Mouse (Mus musculus): ENCODE data around the gene Prrt4. TPM values are rescaled to one million over a fixed set of nuclear protein-coding genes. Genes with fewer than 3 reads are reported as not detected.

The Prrt4 gene
- polyA plus RNA-seq, 1 experiment from 2014 or later = 1.8 TPM

DNA sequence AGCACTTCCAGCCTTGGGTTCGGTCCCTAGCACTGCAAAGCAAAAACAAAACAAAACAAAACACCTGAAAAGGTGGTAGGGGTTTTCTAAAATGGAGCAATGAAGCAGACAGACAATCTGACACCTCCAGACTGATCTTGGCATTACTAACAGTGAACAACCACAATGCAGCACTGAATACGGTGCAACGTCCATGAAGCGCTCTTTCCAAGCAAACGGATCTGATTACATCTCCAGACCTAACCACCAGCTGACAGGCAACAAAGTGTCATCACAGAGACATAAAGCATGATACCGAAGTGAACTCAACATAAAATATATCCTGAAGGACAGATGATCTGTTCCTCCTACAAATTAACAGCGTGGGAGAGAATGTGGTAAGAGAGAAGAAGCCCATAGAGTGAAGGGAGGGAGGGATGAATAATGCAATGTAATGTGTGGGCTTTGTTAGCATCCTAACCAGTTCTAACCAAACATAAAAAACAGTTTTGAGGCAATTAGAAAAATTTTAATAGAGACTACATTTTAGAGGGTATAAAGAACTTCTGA is 52.4 kb downstream of the Prrt4 start:
- Histone ChIP-seq H3K4me2 (no peak overlapping the region), H3K9ac (ENCODE audit: low read depth, low read length) (no peak overlapping the region), H3K4me3 (ENCODE audit: low read depth, low read length) (no peak overlapping the region), H3K27me3 (ENCODE audit: control insufficient read depth, insufficient read depth, low read length) (no peaks in the 10 kb centered on the region), H3K27ac (ENCODE audit: low read depth, low read length) (no peak overlapping the region), H3K36me3 (ENCODE audit: control insufficient read depth, insufficient read depth, low read length) (peaks cover 31% of the 10 kb centered on the region), H3K4me1 (ENCODE audit: control insufficient read depth, insufficient read depth, low read length) (no peaks in the 10 kb centered on the region), H3K9me3 (replicated peaks; ENCODE audit: control insufficient read depth, low read length) (no peaks in the 10 kb centered on the region)
- ATAC-seq (replicated peaks; ENCODE audit: insufficient number of reproducible peaks, low FRiP score, low TSS enrichment) = no peak
- WGBS (ENCODE audit: insufficient replicate concordance) = 89% methylated on average over 7 of the region's 7 CpGs

GRCm38 (mm10) chr6:29119990-29120389 is 59.4 kb downstream of the Prrt4 start:
- 78% methylated on average over 13 of the region's 13 CpGs for WGBS (ENCODE audit: insufficient replicate concordance)

More at GRCm38 (mm10) chr6:29119990-29120389, 59.4 kb downstream of the Prrt4 start:
- H3K4me2 ChIP-seq = no peak overlapping the region
- H3K4me3 ChIP-seq (ENCODE audit: low read depth, low read length) = no peak overlapping the region
- H3K4me1 ChIP-seq (ENCODE audit: control insufficient read depth, insufficient read depth, low read length) = no peaks in the 10 kb centered on the region
- no peak overlapping the region for H3K27ac ChIP-seq (ENCODE audit: low read depth, low read length)
- H3K9me3 ChIP-seq (replicated peaks; ENCODE audit: control insufficient read depth, low read length) = no peaks in the 10 kb centered on the region
- no peak overlapping the region for H3K9ac ChIP-seq (ENCODE audit: low read depth, low read length)
- H3K27me3 ChIP-seq (ENCODE audit: control insufficient read depth, insufficient read depth, low read length) = no peaks in the 10 kb centered on the region
- no peaks in the 10 kb centered on the region for H3K36me3 ChIP-seq (ENCODE audit: control insufficient read depth, insufficient read depth, low read length)
- ATAC-seq (replicated peaks; ENCODE audit: insufficient number of reproducible peaks, low FRiP score, low TSS enrichment) = no peak

Small RNA genes within 50 kb of the gene (microRNA-seq; reads per million reads assigned to microRNA genes)
- gene Gm24303 (ENCODE audit: borderline number of aligned reads) = not detected

Other genes starting within 250 kb of the Prrt4 start
- not detected in 2 replicates for gene Lep, start 119.4 kb downstream of the Prrt4 start, polyA plus RNA-seq (2014; fragmentation: Nextera tagmentation; extraction: Ambion mirVana)
- gene Rbm28, start 14.6 kb downstream of the Prrt4 start, polyA plus RNA-seq (2014; fragmentation: Nextera tagmentation; extraction: Ambion mirVana) = 39.9 and 43.0 TPM in 2 replicates
- gene Impdh1, start 36.8 kb upstream of the Prrt4 start, polyA plus RNA-seq (2014; fragmentation: Nextera tagmentation; extraction: Ambion mirVana) = 34.3 and 40.4 TPM in 2 replicates
- 23.4 and 27.4 TPM in 2 replicates for gene Hilpda, start 92.9 kb upstream of the Prrt4 start, polyA plus RNA-seq (2014; fragmentation: Nextera tagmentation; extraction: Ambion mirVana)
- 0.53 TPM in 1 of 2 replicates, not detected in the other for gene Fam71f2, start 100.0 kb upstream of the Prrt4 start, polyA plus RNA-seq (2014; fragmentation: Nextera tagmentation; extraction: Ambion mirVana)
- gene Fam71f1, start 139.6 kb upstream of the Prrt4 start, polyA plus RNA-seq (2014; fragmentation: Nextera tagmentation; extraction: Ambion mirVana) = 0.10 and 0.21 TPM in 2 replicates
- gene Calu, start 168.5 kb upstream of the Prrt4 start, polyA plus RNA-seq (2014; fragmentation: Nextera tagmentation; extraction: Ambion mirVana) = 443 and 519 TPM in 2 replicates
- 0.27 and 0.30 TPM in 2 replicates for gene Opn1sw, start 208.9 kb upstream of the Prrt4 start, polyA plus RNA-seq (2014; fragmentation: Nextera tagmentation; extraction: Ambion mirVana)
- 27.0 and 30.2 TPM in 2 replicates for gene Ccdc136, start 216.7 kb upstream of the Prrt4 start, polyA plus RNA-seq (2014; fragmentation: Nextera tagmentation; extraction: Ambion mirVana)

Data from heart, embryonic 11.5 days (tissue).